Mouse (Mus musculus): ENCODE results near the gene Adk.

Adk gene

GRCm38 (mm10) chr14:21052112-21052780 lies at the start of gene Adk, which contains the start of gene Ap3m1:
TSS of gene Adk (plus strand) at chr14:21052574.
TSS of gene Ap3m1 (minus strand) at chr14:21052508.
- in situ Hi-C loops (cut with MboI, MseI): no loop called here

- in situ Hi-C loops (cut with MboI, MseI): loop anchor here in 1 of 2 experiments (25.0 kb wide), 1 partner anchor 252 kb away; no protein-coding TSS in a partner anchor
Measured at GRCm38 (mm10) chr14:21013800-21014334, 38.5 kb upstream of the Adk start.

- in situ Hi-C loops (cut with MboI, MseI): loop anchor here in 1 of 2 experiments (25.0 kb wide), 1 partner anchor 256 kb away; no protein-coding TSS in a partner anchor
Measured at GRCm38 (mm10) chr14:21017871-21018270, 34.5 kb upstream of the Adk start.

GRCm38 (mm10) chr14:21018977-21019376 lies 33.4 kb upstream of the Adk start:
- in situ Hi-C loops (cut with MboI, MseI): loop anchor here in 1 of 2 experiments (25.0 kb wide), 1 partner anchor 257 kb away; no protein-coding TSS in a partner anchor

- in situ Hi-C loops (cut with MboI, MseI): loop anchor here in 1 of 2 experiments (25.0 kb wide), 1 partner anchor 258 kb away; no protein-coding TSS in a partner anchor
Measured at GRCm38 (mm10) chr14:21020435-21020834, 31.9 kb upstream of the Adk start.

GRCm38 (mm10) chr14:21027542-21027941 lies 24.8 kb upstream of the Adk start:
- in situ Hi-C loops (cut with MboI, MseI): no loop called here

- in situ Hi-C loops (cut with MboI, MseI): no loop called here
Measured at GRCm38 (mm10) chr14:21029025-21029659, 23.2 kb upstream of the Adk start.

GRCm38 (mm10) chr14:21031783-21032511 lies 20.4 kb upstream of the Adk start:
- in situ Hi-C loops (cut with MboI, MseI): no loop called here

GRCm38 (mm10) chr14:21034271-21034670 lies 18.1 kb upstream of the Adk start:
- in situ Hi-C loops (cut with MboI, MseI): no loop called here

GRCm38 (mm10) chr14:21034791-21035190 lies 17.6 kb upstream of the Adk start:
- in situ Hi-C loops (cut with MboI, MseI): loop anchor here in 1 of 2 experiments (5.0 kb wide), 1 partner anchor 348 kb away; no protein-coding TSS in a partner anchor

- in situ Hi-C loops (cut with MboI, MseI): loop anchor here in 1 of 2 experiments (5.0 kb wide), 1 partner anchor 343 kb away; no protein-coding TSS in a partner anchor
Measured at GRCm38 (mm10) chr14:21039077-21039476, 13.3 kb upstream of the Adk start.

GRCm38 (mm10) chr14:21039623-21040022 lies 12.8 kb upstream of the Adk start:
- in situ Hi-C loops (cut with MboI, MseI): loop anchor here in 1 of 2 experiments (5.0 kb wide), 1 partner anchor 343 kb away; no protein-coding TSS in a partner anchor

GRCm38 (mm10) chr14:21047840-21048239 lies 4.5 kb upstream of the Adk start:
- in situ Hi-C loops (cut with MboI, MseI): no loop called here

- in situ Hi-C loops (cut with MboI, MseI): no loop called here
Measured at GRCm38 (mm10) chr14:21048879-21049278, 3.5 kb upstream of the Adk start.

- in situ Hi-C loops (cut with MboI, MseI): no loop called here
Measured at GRCm38 (mm10) chr14:21050734-21051133, 1.6 kb upstream of the Adk start.

GRCm38 (mm10) chr14:21051380-21052111 lies 828 bp upstream of the Adk start:
- in situ Hi-C loops (cut with MboI, MseI): no loop called here

GRCm38 (mm10) chr14:21052781-21053130 lies 382 bp downstream of the Adk start:
- in situ Hi-C loops (cut with MboI, MseI): no loop called here

GRCm38 (mm10) chr14:21053151-21053550 lies 777 bp downstream of the Adk start:
- in situ Hi-C loops (cut with MboI, MseI): no loop called here

- in situ Hi-C loops (cut with MboI, MseI): no loop called here
Measured at GRCm38 (mm10) chr14:21053586-21053985, 1.2 kb downstream of the Adk start.

- in situ Hi-C loops (cut with MboI, MseI): no loop called here
Measured at GRCm38 (mm10) chr14:21058972-21059371, 6.6 kb downstream of the Adk start.
